Mouse (Mus musculus) brain, embryonic 14.5 days (tissue): ENCODE data around the gene Ypel4.

Experiments
- CTCF ChIP-seq: fragments of 200-500 bp; IDR thresholded peaks from 2 replicates; pipeline ENCODE4 v1.5.1; 2012; ENCODE audit warnings: inconsistent platforms, mild to moderate bottlenecking, moderate library complexity, borderline replicate concordance; ENCODE audit not compliant: insufficient read depth, insufficient read length; ENCODE audit errors: extremely low read depth
- POLR2A ChIP-seq: fragments of 200-500 bp; IDR thresholded peaks from 2 replicates; pipeline ENCODE4 v1.6.1; 2012; ENCODE audit warnings: mild to moderate bottlenecking, inconsistent platforms, borderline replicate concordance; ENCODE audit not compliant: poor library complexity, insufficient read depth, insufficient read length, severe bottlenecking; ENCODE audit errors: extremely low read depth

DNA sequence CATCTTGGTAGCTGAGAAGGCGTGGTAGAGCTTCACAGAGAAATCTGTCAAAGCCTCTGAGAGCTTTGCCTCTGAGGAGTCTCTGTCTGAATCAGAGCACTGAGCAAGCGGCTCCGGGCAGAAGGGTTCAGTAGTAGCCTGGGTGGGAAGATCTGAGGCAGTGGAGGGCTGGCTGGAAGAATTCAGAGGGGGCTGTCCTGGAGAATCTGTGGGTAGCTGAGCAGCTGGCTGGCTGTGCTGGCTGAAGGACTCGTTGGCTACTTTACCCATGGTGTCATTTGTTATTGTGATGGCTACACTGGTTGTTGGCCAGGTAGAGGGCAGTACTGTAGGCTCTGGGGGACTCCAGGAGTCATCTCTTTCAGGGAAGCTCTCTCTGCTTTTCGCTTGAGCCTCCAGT, 39.3 kb downstream of the Ypel4 start:
- TF ChIP-seq POLR2A = no peak
- no peak for TF ChIP-seq CTCF
